Mouse (Mus musculus) lung, postnatal 0 days (tissue): Measurements from ENCODE around the gene Pdss2. TPM values are rescaled to one million over a fixed set of nuclear protein-coding genes. Genes with fewer than 3 reads are reported as not detected.
A peak's percentile ranks its signal among the peaks of the same experiment; 100 is the strongest.

Experiments
- ATAC-seq: fragments of 200-750 bp; cut with Nextera tagmentation; 2 replicates; pipeline ENCODE4 v1.8.0; 2017; ENCODE audit warnings: moderate library complexity
- DNase-seq: peaks from one replicate; pipeline ENCODE4 v3.0.0-alpha.2; 2016; ENCODE audit warnings: low spot score
- H3K27ac ChIP-seq: fragments of 300-500 bp; sonication (generic); 2 replicates; pipeline ENCODE4 v1.5.1; 2014; ENCODE audit warnings: antibody characterized with exemption, mild to moderate bottlenecking, low read length, mixed read lengths
- H3K27me3 ChIP-seq: fragments of 300-500 bp; sonication (generic); replicated peaks from 2 replicates; pipeline ENCODE4 v1.6.1; 2014; ENCODE audit warnings: low read length, mixed read lengths; ENCODE audit not compliant: insufficient read depth
- H3K36me3 ChIP-seq: fragments of 300-500 bp; sonication (generic); 2 replicates; pipeline ENCODE4 v1.6.1; 2014; ENCODE audit warnings: low read length, mixed read lengths; ENCODE audit not compliant: insufficient read depth
- H3K4me1 ChIP-seq: fragments of 300-500 bp; sonication (generic); 2 replicates; pipeline ENCODE4 v1.6.1; 2014; ENCODE audit warnings: antibody characterized with exemption, low read depth, low read length, mixed read lengths; ENCODE audit not compliant: insufficient read depth
- H3K4me2 ChIP-seq: fragments of 300-500 bp; sonication (generic); replicated peaks from 2 replicates; pipeline ENCODE4 v1.6.1; 2014; ENCODE audit warnings: low read depth, mild to moderate bottlenecking, low read length, moderate library complexity, mixed read lengths
- H3K4me3 ChIP-seq: fragments of 300-500 bp; sonication (generic); 2 replicates; pipeline ENCODE4 v1.5.1; 2014; ENCODE audit warnings: low read depth, low read length
- H3K9ac ChIP-seq: fragments of 300-500 bp; sonication (generic); replicated peaks from 2 replicates; pipeline ENCODE4 v1.6.1; 2014; ENCODE audit warnings: low read depth, mild to moderate bottlenecking
- H3K9me3 ChIP-seq: fragments of 300-500 bp; sonication (generic); 2 replicates; pipeline ENCODE4 v1.6.1; 2016; ENCODE audit warnings: low read length, mixed read lengths
- CTCF ChIP-seq: IDR thresholded peaks from 2 replicates; pipeline ENCODE4 v1.5.1; 2016; ENCODE audit warnings: antibody characterized with exemption, mild to moderate bottlenecking
- EP300 ChIP-seq: IDR thresholded peaks from 2 replicates; pipeline ENCODE4 v1.6.1; 2016; ENCODE audit warnings: antibody characterized with exemption, mild to moderate bottlenecking, control low read depth
- WGBS: fragments of 180-500 bp; shearing (Covaris S2); extraction: QIAGEN DNeasy Blood & Tissue Kit; methylation state at CpG from one replicate; pipeline ENCODE4 v1.1.7; 2014; 5-methylcytosine and 5-hydroxymethylcytosine counted together
- polyA plus RNA-seq: library from polyadenylated mRNA; unstranded; fragments of >200 nt; fragmentation: Nextera tagmentation; extraction: Ambion mirVana; gene quantifications from 2 replicates; pipeline ENCODE4 v1.2.1, GENCODE M21; 2015

The Pdss2 gene
- polyA plus RNA-seq, 1 experiment from 2014 or later = 4.5 TPM

- no peak overlapping the region for H3K4me3 ChIP-seq
- no peaks in the 10 kb centered on the region for H3K27me3 ChIP-seq
- H3K9me3 ChIP-seq = no peaks in the 10 kb centered on the region
- H3K4me1 ChIP-seq = no peaks in the 10 kb centered on the region
- WGBS = 70% methylated on average over 5 of the region's 5 CpGs
- H3K27ac ChIP-seq = no peak overlapping the region
- no peak overlapping the region for H3K9ac ChIP-seq
- ATAC-seq (no peak), DNase-seq (no peak)
- no peak overlapping the region for H3K4me2 ChIP-seq
- H3K36me3 ChIP-seq = no peaks in the 10 kb centered on the region
- TF ChIP-seq EP300 (no peak), CTCF (no peak)
These were observed 58.5 kb downstream of the Pdss2 start for GRCm38 (mm10) chr10:43279637-43280288.

- Histone ChIP-seq H3K27me3 (no peaks in the 10 kb centered on the region), H3K4me2 (no peak overlapping the region), H3K4me1 (no peaks in the 10 kb centered on the region), H3K9ac (no peak overlapping the region), H3K9me3 (no peaks in the 10 kb centered on the region), H3K4me3 (no peak overlapping the region), H3K27ac (no peak overlapping the region), H3K36me3 (no peaks in the 10 kb centered on the region)
- TF ChIP-seq CTCF (no peak), EP300 (no peak)
- DNase-seq (no peak), ATAC-seq (no peak)
- 54% methylated on average over 1 of the region's 1 CpGs for WGBS
These were observed 64.3 kb downstream of the Pdss2 start for GRCm38 (mm10) chr10:43285541-43285940.

- 86% methylated on average over 2 of the region's 2 CpGs for WGBS
- Histone ChIP-seq H3K9me3 (no peaks in the 10 kb centered on the region), H3K4me1 (no peaks in the 10 kb centered on the region), H3K36me3 (no peaks in the 10 kb centered on the region), H3K27ac (no peak overlapping the region), H3K4me3 (no peak overlapping the region), H3K9ac (no peak overlapping the region), H3K4me2 (no peak overlapping the region), H3K27me3 (no peaks in the 10 kb centered on the region)
- ATAC-seq (no peak), DNase-seq (no peak)
- TF ChIP-seq CTCF (no peak), EP300 (no peak)
These were observed 69.4 kb downstream of the Pdss2 start for GRCm38 (mm10) chr10:43290638-43291230.

GRCm38 (mm10) chr10:43291333-43291736, 70.0 kb downstream of the Pdss2 start:
- no peaks in the 10 kb centered on the region for H3K4me1 ChIP-seq
- WGBS = 85% methylated on average over 2 of the region's 2 CpGs
- H3K27ac ChIP-seq = no peak overlapping the region
- DNase-seq (no peak), ATAC-seq (no peak)
- H3K4me3 ChIP-seq = no peak overlapping the region
- no peaks in the 10 kb centered on the region for H3K27me3 ChIP-seq
- no peaks in the 10 kb centered on the region for H3K36me3 ChIP-seq
- no peaks in the 10 kb centered on the region for H3K9me3 ChIP-seq
- no peak overlapping the region for H3K4me2 ChIP-seq
- TF ChIP-seq CTCF (no peak), EP300 (no peak)
- H3K9ac ChIP-seq = no peak overlapping the region

- TF ChIP-seq EP300 (no peak), CTCF (0 out of 2 replicates have a peak, but pooled peaks have one; percentile 13)
- Histone ChIP-seq H3K4me1 (no peaks in the 10 kb centered on the region), H3K4me3 (no peak overlapping the region), H3K4me2 (no peak overlapping the region), H3K9me3 (no peaks in the 10 kb centered on the region), H3K27me3 (no peaks in the 10 kb centered on the region), H3K9ac (no peak overlapping the region), H3K27ac (no peak overlapping the region), H3K36me3 (no peaks in the 10 kb centered on the region)
- ATAC-seq = no peak
- 67% methylated on average over 4 of the region's 4 CpGs for WGBS
- DNase-seq = no peak
These were observed 71.2 kb downstream of the Pdss2 start for GRCm38 (mm10) chr10:43292454-43292853.

- 83% methylated on average over 4 of the region's 4 CpGs for WGBS
- ATAC-seq (no peak), DNase-seq (no peak)
- Histone ChIP-seq H3K27me3 (no peaks in the 10 kb centered on the region), H3K9me3 (no peaks in the 10 kb centered on the region), H3K36me3 (no peaks in the 10 kb centered on the region), H3K9ac (no peak overlapping the region), H3K27ac (no peak overlapping the region), H3K4me2 (no peak overlapping the region), H3K4me3 (no peak overlapping the region), H3K4me1 (no peaks in the 10 kb centered on the region)
- TF ChIP-seq EP300 (no peak), CTCF (no peak)
These were observed 73.0 kb downstream of the Pdss2 start for GRCm38 (mm10) chr10:43294331-43294730.
